Mouse (Mus musculus) ES-E14 (cell line): ENCODE data around the gene Lhx5.

Source experiments
- HCFC1 ChIP-seq: IDR thresholded peaks from 2 replicates; pipeline ENCODE4 v1.6.1; 2012; ENCODE audit warnings: low read length, inconsistent platforms, borderline replicate concordance; ENCODE audit not compliant: insufficient read depth
- ZNF384 ChIP-seq: IDR thresholded peaks from 2 replicates; pipeline ENCODE4 v1.6.1; 2012; ENCODE audit warnings: low read depth, low read length, inconsistent platforms

- TF ChIP-seq ZNF384 = no peak
- TF ChIP-seq HCFC1 = peak; percentile 62
These were observed 407 bp upstream of the Lhx5 start for GRCm38 (mm10) chr5:120431001-120431583.
